Mouse (Mus musculus): ENCODE data around the gene Ifna9. TPM values are rescaled to one million over a fixed set of nuclear protein-coding genes. Genes with fewer than 3 reads are reported as not detected.

The Ifna9 gene
- total and polyA plus RNA-seq, 3 experiments, result not detected

- Histone ChIP-seq H3K4me1 (ENCODE audit: control insufficient read depth in 1 of 2, insufficient read depth in 2 of 2) (peaks cover 0 to 9% of the 10 kb centered on the region in 2 experiments; a peak in 2 of 4 replicates), H3K9me3 (replicated peaks; ENCODE audit: low read length) (no peaks in the 10 kb centered on the region), H3K27ac (ENCODE audit: insufficient read depth, low read depth) (no peak overlapping the region), H3K4me2 (ENCODE audit: insufficient read depth, low read depth, poor library complexity, severe bottlenecking) (peak overlapping the region; percentile 76), H3K9ac (ENCODE audit: insufficient read depth, low read depth) (0 out of 2 replicates have a peak overlapping the region, but pooled peaks have one; percentile 49), H3K4me3 (replicated peaks in 1 of 3; ENCODE audit: low read depth in 2 of 3, low read length in 2 of 3, poor library complexity in 1 of 3) (peak overlapping the region; percentile 50 to 53 (median 53)), H3K79me2 (replicated peaks; ENCODE audit: control insufficient read depth, extremely low read depth, insufficient read depth, poor library complexity, severe bottlenecking) (no peaks in the 10 kb centered on the region), H3K27me3 (replicated peaks) (peaks cover 2% of the 10 kb centered on the region), H3K36me3 (replicated peaks in 1 of 2; ENCODE audit: control insufficient read depth in 1 of 2, insufficient read depth in 1 of 2, low read length in 1 of 2) (no peaks in the 10 kb centered on the region)
- DNase-seq (ENCODE audit: extremely low read depth), result peak; percentile 96
- in situ Hi-C loops (cut with MboI; ENCODE audit: low pct_ligation_motif_present, low pct_unique_long_range_greater_than_20kb, low sequenced_read_pairs) (no loop called here), dilution Hi-C loops (cut with MboI; ENCODE audit: extremely low pct_ligation_motif_present, extremely low pct_unique_long_range_greater_than_20kb, low sequenced_read_pairs) (no loop called here)
- no peak for TF ChIP-seq CHD1 (IDR thresholded peaks at IDR 0.05; ENCODE audit: low read depth, low read length)
- TF ChIP-seq SMC3 (IDR thresholded peaks at IDR 0.05; ENCODE audit: low read depth, low read length), result peak; percentile 72
- TF ChIP-seq RCOR1 (conservative IDR thresholded peaks at IDR 0.05; ENCODE audit: low read depth, low read length), result no peak
- TF ChIP-seq CTCF (conservative IDR thresholded peaks at IDR 0.05 in 1 of 2, IDR thresholded peaks at IDR 0.05 in 1 of 2; ENCODE audit: low read depth in 2 of 2, low read length in 2 of 2), result peak; percentile 53 to 82
- TF ChIP-seq JUND (conservative IDR thresholded peaks at IDR 0.05; ENCODE audit: low read depth, low read length), result no peak; the same call in 1 of the 2 replicates
- TF ChIP-seq ETS1 (conservative IDR thresholded peaks at IDR 0.05; ENCODE audit: low read depth, low read length), result peak; percentile 51
- TF ChIP-seq ZKSCAN1 (IDR thresholded peaks at IDR 0.05; ENCODE audit: borderline replicate concordance, low read depth, low read length), result no peak
- no peak for TF ChIP-seq UBTF (IDR thresholded peaks at IDR 0.05; ENCODE audit: low read depth, low read length)
- TF ChIP-seq SIN3A (IDR thresholded peaks at IDR 0.05; ENCODE audit: low read length), result no peak
- no peak for TF ChIP-seq POLR2AphosphoS2 (IDR thresholded peaks at IDR 0.05; ENCODE audit: low read depth, low read length)
- peak; percentile 52; the same call in 1 of the 2 replicates for TF ChIP-seq HCFC1 (IDR thresholded peaks at IDR 0.05; ENCODE audit: low read depth, low read length)
- peak; percentile 35; the same call in 1 of the 2 replicates for TF ChIP-seq BHLHE40 (IDR thresholded peaks at IDR 0.05; ENCODE audit: low read depth, low read length)
- TF ChIP-seq RAD21 (IDR thresholded peaks at IDR 0.05; ENCODE audit: low read depth, low read length), result peak; percentile 43
- TF ChIP-seq TCF12 (IDR thresholded peaks at IDR 0.05; ENCODE audit: low read depth, low read length), result peak; percentile 46; the same call in 1 of the 2 replicates
- TF ChIP-seq USF1 (IDR thresholded peaks at IDR 0.05; ENCODE audit: low read depth, low read length), result peak; percentile 61
- peak; percentile 91; the same call in 1 of the 2 replicates for TF ChIP-seq IRF4 (IDR thresholded peaks at IDR 0.05; ENCODE audit: low read depth, low read length)
- TF ChIP-seq NELFE (IDR thresholded peaks at IDR 0.05; ENCODE audit: low read depth, low read length), result no peak; the same call in 1 of the 2 replicates
- TF ChIP-seq GABPA (IDR thresholded peaks at IDR 0.05; ENCODE audit: insufficient replicate concordance, low read depth, low read length), result no peak
- TF ChIP-seq ZNF384 (IDR thresholded peaks at IDR 0.05; ENCODE audit: low read depth, low read length), result no peak
- peak; percentile 25; the same call in 1 of the 2 replicates for TF ChIP-seq ELF1 (IDR thresholded peaks at IDR 0.05; ENCODE audit: low read depth, low read length)
- TF ChIP-seq ZC3H11A (IDR thresholded peaks at IDR 0.05; ENCODE audit: low read depth, low read length), result no peak
- TF ChIP-seq MAZ (IDR thresholded peaks at IDR 0.05; ENCODE audit: low read depth, low read length), result 0 out of 2 replicates have a peak, but pooled peaks have one; percentile 39
- TF ChIP-seq CHD2 (IDR thresholded peaks at IDR 0.05; ENCODE audit: low read length), result no peak
- no peak for TF ChIP-seq TBP (conservative IDR thresholded peaks at IDR 0.05; ENCODE audit: low read depth, low read length)
- no peak for TF ChIP-seq MAFK (IDR thresholded peaks at IDR 0.05; ENCODE audit: insufficient replicate concordance, low read length)
- TF ChIP-seq MXI1 (IDR thresholded peaks at IDR 0.05; ENCODE audit: low read depth, low read length), result peak; percentile 34; the same call in 1 of the 2 replicates
- TF ChIP-seq MEF2A (IDR thresholded peaks at IDR 0.05; ENCODE audit: borderline replicate concordance, low read depth, low read length), result peak; percentile 55; the same call in 1 of the 2 replicates
- TF ChIP-seq NRF1 (IDR thresholded peaks at IDR 0.05; ENCODE audit: low read depth, low read length), result no peak
- no peak for TF ChIP-seq PAX5 (IDR thresholded peaks at IDR 0.05; ENCODE audit: low read length)
- TF ChIP-seq E2F4 (IDR thresholded peaks at IDR 0.05; ENCODE audit: insufficient replicate concordance, low read depth, low read length), result no peak
- 0 out of 2 replicates have a peak, but pooled peaks have one; percentile 16 for TF ChIP-seq JUN (IDR thresholded peaks at IDR 0.05; ENCODE audit: insufficient read depth, low read depth, low read length)
- TF ChIP-seq ZMIZ1 (IDR thresholded peaks at IDR 0.05; ENCODE audit: low read depth, low read length), result no peak
- peak; percentile 40; the same call in 1 of the 2 replicates for TF ChIP-seq MAX (IDR thresholded peaks at IDR 0.05; ENCODE audit: low read length)
- no peak for TF ChIP-seq POLR2A (IDR thresholded peaks at IDR 0.05; ENCODE audit: low read depth, low read length)
- TF ChIP-seq EP300 (IDR thresholded peaks at IDR 0.05; ENCODE audit: low read length), result peak; percentile 47
- peak; percentile 53 for TF ChIP-seq USF2 (conservative IDR thresholded peaks at IDR 0.05; ENCODE audit: low read depth, low read length)
- no peak for TF ChIP-seq MYC (IDR thresholded peaks at IDR 0.05; ENCODE audit: low read depth, low read length)
These were observed 41.8 kb downstream of the Ifna9 start for GRCm38 (mm10) chr4:88550161-88550945.
